Mouse (Mus musculus) hindbrain, embryonic 12.5 days (tissue): ENCODE results near the gene Wdr31. TPM values are rescaled to one million over a fixed set of nuclear protein-coding genes. Genes with fewer than 3 reads are reported as not detected.

Experiments used
- ATAC-seq: fragments of 200-750 bp; cut with Nextera tagmentation; 2 replicates; pipeline ENCODE4 v1.8.0; 2017; ENCODE audit warnings: moderate TSS enrichment; ENCODE audit not compliant: low FRiP score
- H3K27ac ChIP-seq: fragments of 300-500 bp; sonication (generic); 2 replicates; pipeline ENCODE4 v1.5.1; 2016; ENCODE audit warnings: mild to moderate bottlenecking
- H3K27me3 ChIP-seq: fragments of 300-500 bp; sonication (generic); 2 replicates; pipeline ENCODE4 v1.6.1; 2016; ENCODE audit warnings: mild to moderate bottlenecking
- H3K36me3 ChIP-seq: fragments of 300-500 bp; sonication (generic); 2 replicates; pipeline ENCODE4 v1.6.1; 2016; ENCODE audit warnings: mild to moderate bottlenecking
- H3K4me1 ChIP-seq: fragments of 300-500 bp; sonication (generic); 2 replicates; pipeline ENCODE4 v1.6.1; 2016
- H3K4me2 ChIP-seq: fragments of 300-500 bp; sonication (generic); replicated peaks from 2 replicates; pipeline ENCODE4 v1.6.1; 2016; ENCODE audit warnings: mild to moderate bottlenecking
- H3K4me3 ChIP-seq: fragments of 300-500 bp; sonication (generic); 2 replicates; pipeline ENCODE4 v1.5.1; 2016; ENCODE audit warnings: mild to moderate bottlenecking
- H3K9ac ChIP-seq: fragments of 300-500 bp; sonication (generic); 2 replicates; pipeline ENCODE4 v1.6.1; 2016; ENCODE audit warnings: mild to moderate bottlenecking, moderate library complexity
- H3K9me3 ChIP-seq: fragments of 300-500 bp; sonication (generic); replicated peaks from 2 replicates; pipeline ENCODE4 v1.6.1; 2016; ENCODE audit warnings: mild to moderate bottlenecking
- WGBS: fragments of 180-500 bp; shearing (Covaris S2); methylation state at CpG from one replicate; pipeline ENCODE4 v1.1.7; 2016; 5-methylcytosine and 5-hydroxymethylcytosine counted together
- polyA plus RNA-seq: library from polyadenylated mRNA; unstranded; fragments of >200 nt; fragmentation: Nextera tagmentation; extraction: Ambion mirVana; gene quantifications from 2 replicates; pipeline ENCODE4 v1.2.1, GENCODE M21; 2016

Wdr31 gene
- polyA plus RNA-seq = 8.2 and 9.0 TPM in 2 replicates

- ATAC-seq = peak; percentile 90
- Histone ChIP-seq H3K9ac (peak within 1 kb of the TSS; percentile 61), H3K27me3 (no peaks in the 10 kb centered on the region), H3K4me1 (no peaks in the 10 kb centered on the region), H3K4me2 (peak within 1 kb of the TSS; percentile 70), H3K9me3 (no peaks in the 10 kb centered on the region), H3K4me3 (peak within 1 kb of the TSS; percentile 53), H3K36me3 (no peaks in the 10 kb centered on the region), H3K27ac (no peak within 1 kb of the TSS)
- WGBS = 2% methylated on average over 30 of the region's 30 CpGs
Observed at GRCm38 (mm10) chr4:62470598-62471051, at the start of gene Wdr31. Gene Wdr31 (minus strand): TSS chr4:62470896.

GRCm38 (mm10) chr4:62519849-62520233 is 49.1 kb upstream of the Wdr31 start, which contains the start of gene Alad:
Gene Alad (minus strand): TSS chr4:62519918.
- no peaks in the 10 kb centered on the region for H3K27me3 ChIP-seq
- H3K36me3 ChIP-seq = peaks cover 8% of the 10 kb centered on the region
- H3K4me1 ChIP-seq = peaks cover 33% of the 10 kb centered on the region
- peak within 1 kb of the TSS; percentile 75 for H3K4me3 ChIP-seq
- WGBS = under 1% methylated on average over 37 of the region's 37 CpGs
- peak within 1 kb of the TSS; percentile 83 for H3K27ac ChIP-seq
- H3K4me2 ChIP-seq = peak within 1 kb of the TSS; percentile 72
- no peaks in the 10 kb centered on the region for H3K9me3 ChIP-seq
- ATAC-seq = peak; percentile 84
- H3K9ac ChIP-seq = peak within 1 kb of the TSS; percentile 74

DNA sequence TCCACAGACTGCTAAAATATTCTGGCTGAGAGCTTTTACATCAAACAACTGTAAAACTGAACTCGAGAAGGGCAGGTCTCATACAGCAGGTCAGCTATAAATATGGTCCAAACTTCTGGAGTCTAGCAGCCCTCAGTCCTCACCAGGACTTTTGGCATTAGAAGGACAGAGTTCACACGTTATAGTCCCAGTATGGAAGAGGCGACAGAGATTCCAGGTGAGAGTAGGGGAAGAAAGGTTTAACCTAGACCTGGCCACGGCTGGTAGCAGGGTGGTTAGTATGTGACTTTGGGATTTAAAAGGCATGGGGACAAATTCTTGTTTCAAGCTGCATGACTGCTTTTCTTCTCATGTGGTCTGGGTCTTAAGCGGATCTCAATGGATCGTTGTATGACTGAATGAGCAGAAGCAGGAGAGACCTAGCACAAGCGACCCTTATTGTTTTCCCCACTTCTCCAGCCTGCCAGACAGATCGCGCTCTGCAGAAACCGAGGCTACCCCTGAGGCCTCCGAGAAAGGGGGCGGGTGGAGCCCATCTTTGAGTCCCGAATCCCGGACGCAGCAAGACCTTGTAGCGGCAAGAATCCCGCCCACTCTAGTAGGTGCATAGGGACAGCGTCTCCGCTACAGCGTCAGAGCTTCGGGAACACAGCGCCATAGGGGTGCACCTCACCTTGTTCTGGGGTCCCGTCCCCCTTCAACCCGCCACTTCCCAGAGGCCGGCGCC is 48.6 kb upstream of the Wdr31 start:
- Histone ChIP-seq H3K9ac (peak overlapping the region; percentile 74), H3K4me3 (peak overlapping the region; percentile 75), H3K9me3 (no peaks in the 10 kb centered on the region), H3K4me2 (peak overlapping the region; percentile 72), H3K36me3 (peaks cover 8% of the 10 kb centered on the region), H3K4me1 (peaks cover 30% of the 10 kb centered on the region), H3K27me3 (no peaks in the 10 kb centered on the region), H3K27ac (peak overlapping the region; percentile 83)
- ATAC-seq = peak; percentile 76
- 2% methylated on average over 26 of the region's 26 CpGs for WGBS

DNA sequence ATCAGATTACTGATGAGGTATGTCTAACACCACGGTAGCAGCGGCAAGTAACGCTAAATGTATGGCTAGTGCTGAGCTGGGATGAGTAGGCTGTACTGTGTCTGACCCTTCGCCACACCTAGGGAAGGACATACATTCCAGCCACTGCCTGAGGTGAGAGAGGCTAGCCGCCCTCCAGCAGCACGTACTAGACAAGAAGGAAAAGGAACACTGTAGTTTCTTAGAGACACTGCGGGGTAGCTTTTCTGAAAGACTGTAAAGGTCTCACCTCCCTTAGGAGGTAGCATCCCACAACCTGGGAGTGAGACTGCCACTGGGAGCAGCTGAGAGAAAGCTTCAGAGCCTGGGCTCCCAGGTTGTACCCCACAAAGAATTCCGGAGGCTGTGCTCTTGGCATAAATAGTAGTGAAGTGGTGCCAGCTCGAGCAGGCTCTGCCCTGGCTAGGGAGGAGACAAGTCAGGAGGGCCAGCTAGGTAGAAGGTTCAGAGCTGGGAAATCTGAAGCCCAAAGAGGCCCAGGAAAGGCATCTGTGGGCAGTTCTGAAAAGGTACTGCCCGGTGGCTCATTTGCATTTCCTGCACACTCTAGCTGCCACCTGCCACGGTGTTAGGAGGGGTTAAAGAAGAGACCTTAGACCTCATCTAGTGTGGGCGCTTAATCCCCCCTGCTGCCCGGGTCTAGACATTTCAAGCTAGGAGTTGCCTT is 47.9 kb upstream of the Wdr31 start:
- peak overlapping the region; percentile 72 for H3K4me2 ChIP-seq
- ATAC-seq = no peak
- 52% methylated on average over 13 of the region's 13 CpGs for WGBS
- H3K27me3 ChIP-seq = no peaks in the 10 kb centered on the region
- H3K4me3 ChIP-seq = peak overlapping the region; percentile 75
- H3K9ac ChIP-seq = peak overlapping the region; percentile 74; the same call in 1 of the 2 replicates
- H3K4me1 ChIP-seq = peaks cover 23% of the 10 kb centered on the region
- H3K27ac ChIP-seq = no peak overlapping the region
- no peaks in the 10 kb centered on the region for H3K9me3 ChIP-seq
- H3K36me3 ChIP-seq = peaks cover 9% of the 10 kb centered on the region

DNA sequence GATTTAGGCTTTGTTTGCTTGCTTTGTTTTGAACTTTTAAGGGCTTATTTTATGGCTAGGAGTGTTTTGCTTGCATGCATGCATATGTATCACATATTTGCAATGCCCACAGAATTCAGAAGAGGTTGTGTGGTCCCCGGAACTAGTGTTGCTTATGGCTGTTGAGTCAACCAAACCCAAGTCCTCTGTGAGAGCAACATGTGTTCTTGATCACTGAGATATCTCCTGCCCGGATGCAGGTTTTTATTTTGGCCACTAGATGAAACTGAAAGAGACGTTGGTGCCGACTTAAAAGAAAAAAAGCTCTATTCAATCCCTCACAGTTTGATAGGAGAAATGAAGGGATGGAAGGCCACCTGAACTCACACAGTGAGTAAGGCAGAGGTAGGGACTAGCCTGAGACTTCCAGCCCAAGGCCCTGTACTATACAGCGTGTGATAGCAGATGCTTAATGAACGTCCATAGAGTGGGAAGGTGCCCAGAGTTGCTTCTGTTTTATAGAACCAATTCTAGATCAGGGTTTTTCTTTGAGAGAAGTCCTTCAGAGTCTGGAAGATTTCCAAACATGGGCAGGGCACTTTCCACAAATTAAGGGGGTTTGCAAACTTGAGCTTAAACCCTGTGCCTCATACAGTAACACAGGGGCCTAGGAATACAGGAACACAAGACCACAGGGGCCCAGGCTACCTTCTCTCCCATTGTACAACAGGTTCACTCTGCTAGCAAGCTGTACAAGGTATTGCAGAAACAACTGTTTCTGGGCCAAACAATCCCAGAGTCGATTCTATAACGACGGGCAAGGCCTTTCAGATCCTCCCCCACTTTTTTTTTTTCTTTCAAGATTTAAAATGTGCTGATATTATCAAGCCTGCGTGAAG is 47.1 kb upstream of the Wdr31 start:
- 0 out of 2 replicates have a peak overlapping the region, but pooled peaks have one; percentile 5 for H3K27ac ChIP-seq
- peaks cover 22% of the 10 kb centered on the region for H3K4me1 ChIP-seq
- 83% methylated on average over 10 of the region's 10 CpGs for WGBS
- 0 out of 2 replicates have a peak overlapping the region, but pooled peaks have one; percentile 72 for H3K4me2 ChIP-seq
- no peak for ATAC-seq
- no peaks in the 10 kb centered on the region for H3K27me3 ChIP-seq
- peaks cover 15% of the 10 kb centered on the region for H3K36me3 ChIP-seq
- no peak overlapping the region; the same call in 1 of the 2 replicates for H3K9ac ChIP-seq
- H3K9me3 ChIP-seq = no peaks in the 10 kb centered on the region
- H3K4me3 ChIP-seq = 0 out of 2 replicates have a peak overlapping the region, but pooled peaks have one; percentile 75

DNA sequence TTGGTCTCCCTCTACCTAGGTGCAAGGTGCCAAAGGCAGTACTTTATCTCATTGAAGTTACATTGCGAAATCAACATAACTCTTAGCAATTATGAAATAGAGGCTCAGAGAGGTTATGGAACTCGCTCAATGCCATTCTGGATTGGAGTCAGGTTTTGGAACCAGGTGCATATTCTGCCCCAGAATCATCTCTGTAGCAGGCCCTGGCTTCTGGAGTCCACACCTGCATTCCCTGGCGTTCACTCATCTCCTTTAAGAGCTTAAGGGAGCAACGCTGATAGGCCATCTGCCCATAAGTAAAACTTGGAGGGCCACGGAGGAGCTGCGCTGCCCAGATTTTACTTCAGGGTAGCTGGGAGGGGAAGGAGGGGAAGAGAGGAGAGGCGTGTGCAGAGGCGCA is 46.4 kb upstream of the Wdr31 start:
- H3K9ac ChIP-seq = no peak overlapping the region

DNA sequence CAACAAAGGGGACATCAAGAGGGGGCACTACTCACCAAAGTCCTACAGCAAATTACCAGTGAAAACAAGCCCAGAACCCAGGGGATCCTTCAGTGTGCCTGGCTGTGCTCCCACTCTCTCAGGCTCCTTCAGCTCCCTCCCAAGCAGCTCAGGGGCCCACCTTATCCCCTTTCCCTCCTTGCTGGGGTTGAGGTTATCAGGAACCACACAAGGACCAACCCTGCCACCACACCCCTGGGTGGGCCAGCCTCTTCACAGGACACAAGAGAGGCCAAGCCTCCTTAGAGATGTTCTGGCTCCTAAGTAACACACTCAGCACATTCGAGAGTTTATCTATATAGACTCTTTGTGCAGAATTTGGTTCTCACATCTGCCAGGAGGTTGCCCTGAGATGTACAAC is 45.9 kb upstream of the Wdr31 start:
- Histone ChIP-seq H3K9me3 (no peaks in the 10 kb centered on the region), H3K27ac (no peak overlapping the region), H3K9ac (no peak overlapping the region), H3K27me3 (no peaks in the 10 kb centered on the region), H3K4me2 (no peak overlapping the region), H3K4me1 (peaks cover 22% of the 10 kb centered on the region), H3K36me3 (peaks cover 21% of the 10 kb centered on the region), H3K4me3 (no peak overlapping the region)
- 89% methylated on average over 1 of the region's 1 CpGs for WGBS
- no peak for ATAC-seq

More for the DNA sequence above, 46.4 kb upstream of the Wdr31 start:
- Histone ChIP-seq H3K9me3 (no peaks in the 10 kb centered on the region), H3K36me3 (peaks cover 16% of the 10 kb centered on the region), H3K27me3 (no peaks in the 10 kb centered on the region), H3K4me1 (peaks cover 22% of the 10 kb centered on the region), H3K4me3 (no peak overlapping the region), H3K4me2 (no peak overlapping the region), H3K27ac (0 out of 2 replicates have a peak overlapping the region, but pooled peaks have one; percentile 5)
- WGBS = 89% methylated on average over 8 of the region's 8 CpGs
- ATAC-seq = no peak

DNA sequence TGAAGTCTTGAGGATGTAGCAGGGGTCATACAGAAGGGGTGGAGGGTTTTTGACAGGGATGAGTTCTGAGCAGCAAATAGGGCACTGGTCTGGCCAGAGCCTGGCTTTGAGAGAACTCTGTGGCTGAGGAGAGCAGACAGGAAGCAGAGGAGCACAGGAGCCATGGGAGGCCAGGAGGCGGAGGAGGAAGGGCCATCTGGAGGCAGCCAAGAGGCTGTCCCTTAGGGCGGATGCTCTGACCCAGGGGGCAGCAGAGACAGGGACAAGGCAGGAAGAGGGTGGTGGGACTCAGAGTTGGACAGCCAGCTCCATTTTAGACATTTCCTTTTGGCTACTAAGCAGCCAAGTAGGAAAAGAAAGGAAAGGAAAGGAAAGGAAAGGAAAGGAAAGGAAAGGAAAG is 45.4 kb upstream of the Wdr31 start:
- WGBS = 43% methylated on average over 2 of the region's 2 CpGs
- 0 out of 2 replicates have a peak overlapping the region, but pooled peaks have one; percentile 28 for H3K9ac ChIP-seq

DNA sequence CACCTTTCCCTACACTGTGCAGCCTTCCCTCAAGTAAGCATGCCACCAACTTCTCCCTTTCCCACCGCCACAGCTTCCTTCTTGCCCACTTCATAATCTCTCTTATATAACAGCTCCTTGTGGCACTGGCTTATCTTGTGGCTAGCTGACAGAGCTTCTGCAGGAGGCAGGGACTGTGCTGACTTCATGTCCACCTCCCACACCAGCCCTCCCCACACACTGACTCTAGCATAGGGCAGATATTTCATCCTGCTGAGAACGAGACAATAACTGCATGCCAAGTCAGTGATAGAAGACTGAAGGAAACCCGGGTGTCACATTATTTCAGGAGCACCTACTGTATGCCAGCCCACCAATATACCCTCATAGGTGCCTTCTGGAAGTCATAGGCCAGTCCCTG is 44.8 kb upstream of the Wdr31 start:
- no peak overlapping the region; the same call in 1 of the 2 replicates for H3K4me2 ChIP-seq
- H3K9me3 ChIP-seq = no peaks in the 10 kb centered on the region
- H3K27ac ChIP-seq = no peak overlapping the region
- H3K27me3 ChIP-seq = no peaks in the 10 kb centered on the region
- H3K4me1 ChIP-seq = peaks cover 21% of the 10 kb centered on the region
- no peak overlapping the region for H3K9ac ChIP-seq
- H3K4me3 ChIP-seq = no peak overlapping the region
- no peak for ATAC-seq
- H3K36me3 ChIP-seq = peaks cover 32% of the 10 kb centered on the region
- 70% methylated on average over 3 of the region's 3 CpGs for WGBS

More for the DNA sequence above, 45.4 kb upstream of the Wdr31 start:
- peaks cover 22% of the 10 kb centered on the region for H3K4me1 ChIP-seq
- no peaks in the 10 kb centered on the region for H3K9me3 ChIP-seq
- H3K36me3 ChIP-seq = peaks cover 26% of the 10 kb centered on the region
- H3K27ac ChIP-seq = no peak overlapping the region; the same call in 1 of the 2 replicates
- ATAC-seq = no peak
- no peak overlapping the region for H3K4me2 ChIP-seq
- no peak overlapping the region for H3K4me3 ChIP-seq
- no peaks in the 10 kb centered on the region for H3K27me3 ChIP-seq

- Histone ChIP-seq H3K4me3 (no peak overlapping the region), H3K36me3 (peaks cover 37% of the 10 kb centered on the region), H3K4me1 (peaks cover 20% of the 10 kb centered on the region), H3K27ac (no peak overlapping the region), H3K9me3 (no peaks in the 10 kb centered on the region), H3K27me3 (no peaks in the 10 kb centered on the region), H3K9ac (no peak overlapping the region), H3K4me2 (no peak overlapping the region)
- WGBS = 83% methylated on average over 7 of the region's 7 CpGs
- no peak for ATAC-seq
Observed at GRCm38 (mm10) chr4:62514995-62515394, 44.3 kb upstream of the Wdr31 start.

- Histone ChIP-seq H3K4me3 (no peak overlapping the region), H3K36me3 (peaks cover 46% of the 10 kb centered on the region), H3K27me3 (no peaks in the 10 kb centered on the region), H3K4me2 (no peak overlapping the region), H3K9me3 (no peaks in the 10 kb centered on the region), H3K9ac (no peak overlapping the region), H3K4me1 (peaks cover 17% of the 10 kb centered on the region), H3K27ac (no peak overlapping the region)
- 52% methylated on average over 11 of the region's 11 CpGs for WGBS
- ATAC-seq = no peak
Observed at GRCm38 (mm10) chr4:62513998-62514506, 43.4 kb upstream of the Wdr31 start.
